Mouse (Mus musculus) skeletal muscle tissue, adult 2 months (tissue): ENCODE results near the gene Polr2f.
A peak's percentile ranks its signal among the peaks of the same experiment; 100 is the strongest.

Experiments used
- DNase-seq: peaks from one replicate; pipeline ENCODE4 v3.0.0-alpha.2; 2012; ENCODE audit warnings: low read depth, low spot score

Gene Polr2f

GRCm38 (mm10) chr15:79140866-79141565, at the start of gene Polr2f, which contains the start of gene 1700088E04Rik:
Gene Polr2f, plus strand, starts transcription at chr15:79141009.
Gene 1700088E04Rik, minus strand, starts transcription at chr15:79141253.
- DNase-seq: peak; percentile 92

- DNase-seq: no peak
Observed at GRCm38 (mm10) chr15:79092284-79092683, 48.5 kb upstream of the Polr2f start.

GRCm38 (mm10) chr15:79093083-79093839, 47.5 kb upstream of the Polr2f start:
- no peak for DNase-seq

- DNase-seq: no peak
Observed at GRCm38 (mm10) chr15:79095483-79095882, 45.3 kb upstream of the Polr2f start.

- DNase-seq: peak; percentile 40
Observed at GRCm38 (mm10) chr15:79096556-79096955, 44.3 kb upstream of the Polr2f start.

DNA sequence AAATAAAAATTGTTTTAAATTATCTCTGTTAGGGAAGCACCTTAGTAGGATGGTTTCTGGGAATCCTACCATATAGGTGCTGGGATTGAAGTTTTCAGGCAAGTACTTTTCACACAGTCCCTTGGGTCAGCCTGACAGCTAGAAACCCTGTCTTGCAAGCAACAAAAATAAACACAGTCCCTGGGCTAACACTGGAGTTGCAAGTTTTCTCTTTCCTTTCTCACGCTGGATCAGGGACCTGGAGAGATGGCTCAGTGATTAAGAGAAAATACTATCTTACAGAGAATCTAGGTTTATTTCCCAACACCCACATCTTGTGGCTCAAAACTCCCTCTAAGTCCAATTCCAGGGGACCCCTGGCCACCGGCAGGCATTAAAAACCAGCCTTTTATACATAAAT, 43.7 kb upstream of the Polr2f start:
- no peak for DNase-seq

DNA sequence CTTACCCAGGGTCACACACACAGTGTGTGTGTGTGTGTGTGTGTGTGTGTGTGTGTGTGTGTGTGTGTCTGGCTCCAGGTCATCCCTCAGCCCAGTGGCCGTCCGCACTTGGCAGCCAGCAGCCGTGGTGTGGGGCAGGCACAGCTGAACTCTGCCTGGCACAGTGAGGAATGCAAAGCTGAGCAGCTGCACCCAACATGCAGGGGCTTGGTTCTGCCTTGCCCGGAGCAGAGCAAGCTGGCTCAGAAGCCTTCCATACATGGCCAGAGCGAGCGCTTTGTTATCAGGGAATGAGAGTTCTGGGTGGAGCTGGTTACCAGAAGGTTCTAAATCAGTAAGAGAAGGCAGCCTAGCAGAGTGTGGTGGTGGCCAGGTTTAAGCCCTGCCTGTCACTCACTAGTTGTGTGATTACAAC, 43.2 kb upstream of the Polr2f start:
- peak; percentile 89 for DNase-seq

DNA sequence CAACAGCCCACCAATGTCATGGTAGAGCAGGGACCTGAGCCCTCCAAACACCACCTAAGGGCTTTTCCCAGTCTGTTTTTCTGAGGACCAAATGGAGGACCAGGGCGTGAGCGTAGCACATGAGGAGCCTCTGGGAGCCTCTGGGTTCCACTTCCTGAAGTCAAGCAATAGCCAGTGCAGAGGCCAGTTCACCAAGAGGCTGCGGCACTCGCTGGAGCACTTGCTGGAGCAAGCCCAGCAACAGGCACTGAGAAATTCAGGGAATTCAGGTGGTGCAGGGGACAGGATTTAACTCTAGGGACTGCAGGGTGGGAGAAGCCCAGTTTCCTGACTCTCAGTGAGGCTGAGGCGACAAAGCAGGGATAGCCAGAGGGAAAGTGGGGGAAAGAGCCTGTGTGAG, 42.6 kb upstream of the Polr2f start:
- no peak for DNase-seq

GRCm38 (mm10) chr15:79098868-79099267, 41.9 kb upstream of the Polr2f start:
- DNase-seq: no peak

DNA sequence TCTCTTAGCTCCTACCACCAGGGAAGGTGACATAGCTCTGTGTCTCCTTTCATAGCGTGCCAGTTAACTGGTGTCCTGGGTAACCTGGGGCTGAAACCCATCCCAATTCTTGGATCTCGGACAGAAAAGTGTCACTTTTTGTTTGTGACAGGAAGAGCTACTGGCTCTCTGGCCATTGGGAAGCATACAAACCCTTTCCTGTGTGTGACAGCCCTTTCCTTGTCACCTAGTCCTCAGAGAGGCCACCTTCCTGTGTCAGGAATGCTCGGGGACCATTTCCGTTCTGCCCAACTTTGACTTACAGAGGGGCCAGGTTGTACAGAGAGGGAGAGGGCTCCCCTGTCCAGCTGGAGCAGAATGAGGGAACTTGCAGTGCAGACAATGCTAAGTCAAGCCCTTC, 41.4 kb upstream of the Polr2f start:
- DNase-seq: no peak

- DNase-seq: no peak
Observed at GRCm38 (mm10) chr15:79100391-79100790, 40.4 kb upstream of the Polr2f start.

DNA sequence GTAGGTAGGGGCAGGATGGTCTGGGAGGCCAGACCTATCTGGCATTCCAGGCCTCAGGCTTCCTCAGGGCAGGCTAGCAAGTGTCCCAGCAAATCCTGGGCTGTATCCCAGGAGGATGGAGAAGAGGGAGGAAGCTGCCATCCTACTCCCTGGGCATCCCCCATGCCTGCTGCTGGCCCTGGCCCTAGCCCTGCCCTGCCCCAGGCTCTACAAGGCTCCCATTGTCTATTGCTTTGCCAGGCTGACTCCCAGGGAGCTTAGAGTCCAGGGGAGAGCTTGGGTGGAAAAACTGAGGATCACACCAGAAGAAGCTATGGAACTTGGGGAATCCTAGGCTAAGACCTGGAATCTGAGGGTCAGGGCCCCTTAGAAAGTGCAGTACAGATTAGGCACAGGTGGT, 39.3 kb upstream of the Polr2f start:
- DNase-seq: no peak

- no peak for DNase-seq
Observed at GRCm38 (mm10) chr15:79103264-79103663, 37.5 kb upstream of the Polr2f start.

- no peak for DNase-seq
Observed at GRCm38 (mm10) chr15:79105804-79106203, 35.0 kb upstream of the Polr2f start.

DNA sequence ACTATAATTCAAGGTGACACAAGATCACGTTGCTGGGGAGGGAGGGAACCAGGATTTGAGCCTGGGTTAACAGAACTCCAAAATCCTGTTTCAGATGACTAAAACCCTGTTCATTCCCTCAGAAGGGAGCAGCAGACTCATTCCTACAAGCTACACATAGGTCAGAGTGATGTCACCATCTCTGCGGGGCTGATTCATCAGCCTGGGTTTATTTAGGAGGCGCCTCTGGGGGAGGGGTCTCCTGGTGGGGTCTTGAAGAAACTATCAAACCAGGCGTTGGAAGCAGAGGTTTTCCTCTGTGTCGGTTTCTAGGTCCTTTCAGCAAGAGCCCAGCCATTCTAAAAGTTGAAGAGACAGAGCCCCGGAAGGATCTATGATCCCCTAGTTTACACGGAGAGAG, 32.8 kb upstream of the Polr2f start:
- DNase-seq: no peak

GRCm38 (mm10) chr15:79108421-79109320, 32.1 kb upstream of the Polr2f start, which contains the start of gene Micall1:
Gene Micall1, plus strand, starts transcription at chr15:79108898.
- DNase-seq: peak; percentile 52

GRCm38 (mm10) chr15:79109321-79109934, 31.4 kb upstream of the Polr2f start:
- no peak for DNase-seq

- no peak for DNase-seq
Observed at GRCm38 (mm10) chr15:79110031-79110430, 30.8 kb upstream of the Polr2f start.

- no peak for DNase-seq
Observed at GRCm38 (mm10) chr15:79110528-79110927, 30.3 kb upstream of the Polr2f start.

DNA sequence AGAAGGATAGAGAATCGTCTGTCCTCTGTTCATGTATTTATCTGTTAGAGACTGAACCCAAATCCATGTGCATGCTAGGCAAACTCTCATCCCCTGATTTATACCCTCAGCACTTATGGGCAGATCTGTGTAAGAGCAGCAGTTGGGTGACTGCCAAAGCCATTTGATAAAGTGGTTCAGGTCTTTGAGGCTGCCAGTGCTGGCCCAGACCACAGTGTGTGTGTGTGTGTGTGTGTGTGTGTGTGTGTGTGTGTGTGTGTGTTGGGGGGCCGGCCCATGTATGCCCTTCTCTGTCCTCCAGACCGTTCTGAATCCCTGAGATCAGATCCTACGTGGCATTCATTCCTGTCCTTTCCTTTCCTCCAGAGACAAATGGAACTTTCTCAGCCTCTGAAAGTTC, 29.0 kb upstream of the Polr2f start:
- no peak for DNase-seq

- no peak for DNase-seq
Observed at GRCm38 (mm10) chr15:79115276-79115675, 25.5 kb upstream of the Polr2f start.
